Mouse (Mus musculus) kidney, postnatal 25 days (tissue): Measurements from ENCODE around the gene Prx.
A peak's percentile ranks its signal among the peaks of the same experiment; 100 is the strongest.

Experiments used
- DNase-seq, 2 experiments: peaks; one replicate each; pipeline ENCODE4 v3.0.0; 2021; ENCODE audit warnings: mixed read lengths in 2 of 2

Gene Prx

DNA sequence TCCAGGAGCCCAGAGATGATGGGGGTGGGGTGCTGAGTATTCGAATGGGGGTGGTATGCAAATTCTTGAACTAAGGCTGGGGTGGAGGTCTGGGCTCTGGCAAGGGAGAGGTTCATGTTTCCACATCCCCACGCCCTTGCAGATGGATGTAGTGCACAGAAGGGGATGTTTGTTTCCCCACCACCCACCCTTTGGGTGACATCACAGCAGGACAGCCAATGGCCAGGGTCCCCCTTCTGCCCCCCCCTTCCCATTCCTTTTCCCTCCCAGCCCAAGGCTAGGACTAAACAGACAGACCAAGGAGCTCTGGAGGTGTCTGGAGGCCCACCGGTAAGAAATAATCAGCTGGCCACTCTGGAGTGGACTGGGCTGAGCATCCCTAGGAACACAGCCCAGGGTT, at the start of gene Prx:
Prx (plus strand) TSS at position 289 of the 400 bp plus-strand sequence.
- DNase-seq = no peak

DNA sequence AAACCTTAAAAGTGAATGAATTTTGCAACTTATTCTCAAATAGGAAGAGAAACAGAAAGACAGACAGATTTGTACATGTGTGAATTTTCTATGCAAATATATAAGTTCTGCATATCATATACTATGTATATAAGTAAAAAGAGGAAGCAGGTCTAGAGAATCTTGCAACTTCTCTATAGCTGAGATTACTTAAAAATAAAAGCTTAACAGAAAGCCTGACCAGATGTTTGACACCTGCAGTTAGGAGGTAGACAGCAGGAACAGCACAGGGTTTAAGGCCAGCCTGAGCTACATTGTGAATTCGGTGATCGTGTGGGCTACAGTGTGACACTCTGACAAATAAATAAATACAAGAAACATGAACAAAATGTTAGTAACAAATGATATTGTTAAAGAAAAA, 47.8 kb upstream of the Prx start:
- no peak for DNase-seq

DNA sequence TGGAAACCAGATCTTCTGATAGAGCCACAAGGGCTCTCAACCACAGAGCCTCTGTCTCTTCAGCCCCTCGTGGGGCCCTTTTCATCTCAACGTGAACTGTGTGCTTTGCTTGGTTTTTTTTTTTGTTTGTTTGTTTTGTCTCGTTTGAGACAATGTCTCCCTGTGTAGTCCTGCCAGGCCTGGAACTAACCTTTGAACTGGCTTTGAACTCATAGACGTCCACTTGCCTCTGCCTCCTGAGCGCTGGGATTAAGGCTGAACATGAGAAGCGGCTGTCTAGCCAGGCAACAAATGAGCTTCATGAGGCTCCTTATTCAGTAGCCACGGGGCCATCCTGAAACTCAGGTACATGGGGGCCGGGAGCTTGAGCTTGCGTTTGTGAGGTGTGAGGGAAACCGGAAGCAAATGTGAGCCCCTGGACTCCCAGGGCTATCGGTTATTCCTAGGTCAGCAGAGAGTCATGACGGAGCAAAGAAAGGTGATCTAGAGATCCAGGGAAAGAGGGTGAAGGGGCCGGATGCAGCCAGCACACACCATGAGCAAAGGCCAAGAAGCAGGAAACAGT, 46.8 kb upstream of the Prx start:
- no peak for DNase-seq

DNA sequence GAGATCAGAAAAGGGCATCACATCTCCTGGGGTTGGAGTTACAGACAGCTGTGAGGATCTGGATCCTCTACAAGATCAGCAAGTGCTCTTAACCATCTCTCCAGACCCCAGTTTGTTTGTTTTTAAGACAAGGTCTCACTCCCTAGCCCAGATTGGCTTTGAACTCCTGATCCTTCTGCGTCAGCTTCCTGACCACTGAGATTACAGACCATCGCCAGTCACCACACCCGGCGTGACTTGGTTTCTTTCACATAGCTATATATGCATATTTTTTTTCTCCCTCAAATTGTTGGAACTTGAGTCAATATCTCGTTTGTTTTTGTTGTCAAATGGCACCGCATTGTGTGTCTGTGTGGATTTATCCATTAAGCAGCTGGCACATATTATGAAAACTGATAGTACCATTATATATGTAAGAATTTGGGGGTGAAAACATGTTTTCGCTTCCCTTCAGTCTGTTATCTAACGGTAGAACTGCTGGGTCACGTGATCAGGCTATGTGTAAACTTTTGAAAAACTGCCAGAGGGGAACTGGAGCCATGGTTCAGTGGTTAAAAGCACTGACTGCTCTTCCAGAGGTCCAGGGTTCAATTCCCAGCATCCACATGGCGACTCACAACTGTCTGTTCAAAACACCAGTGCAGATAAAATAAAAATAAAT, 44.5 kb upstream of the Prx start:
- DNase-seq = no peak

DNA sequence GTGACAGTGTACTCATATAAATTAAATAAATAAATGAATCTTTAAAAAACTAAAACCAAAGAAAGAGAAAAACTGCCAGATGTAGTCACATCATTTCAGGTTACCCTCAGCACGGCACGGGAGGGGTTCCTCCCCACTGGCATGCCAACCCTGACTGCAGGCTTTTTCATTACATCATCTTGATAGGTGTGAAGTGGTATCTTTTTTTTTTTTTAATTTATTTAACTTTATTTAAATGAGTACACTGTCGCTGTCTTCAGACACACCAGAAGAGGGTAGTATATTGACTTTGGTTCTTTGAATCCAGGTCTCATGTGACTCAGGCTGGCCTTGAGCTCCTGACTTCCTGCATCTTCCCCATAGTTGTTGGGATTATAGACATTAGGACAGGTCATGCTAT, 43.9 kb upstream of the Prx start:
- DNase-seq = no peak

DNA sequence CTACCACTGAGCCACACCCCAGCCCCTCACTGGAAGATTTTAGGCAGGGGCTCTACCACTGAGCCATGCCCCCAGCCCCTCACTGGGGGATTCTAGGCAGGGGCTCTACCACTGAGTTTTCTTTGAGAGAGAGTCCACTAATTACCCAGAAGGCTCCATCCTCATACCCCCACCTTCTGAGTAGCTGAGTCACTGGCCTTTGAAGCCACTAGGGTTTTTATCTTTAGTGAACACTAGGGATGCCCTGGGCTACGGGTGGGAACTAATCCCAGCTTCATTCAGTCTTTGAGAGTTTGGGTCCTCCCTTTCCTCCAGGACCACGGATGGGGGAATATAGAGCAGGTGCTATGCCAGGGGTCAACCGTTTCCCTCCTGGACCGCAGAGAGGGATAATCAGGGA, 40.5 kb upstream of the Prx start:
- no peak for DNase-seq

DNA sequence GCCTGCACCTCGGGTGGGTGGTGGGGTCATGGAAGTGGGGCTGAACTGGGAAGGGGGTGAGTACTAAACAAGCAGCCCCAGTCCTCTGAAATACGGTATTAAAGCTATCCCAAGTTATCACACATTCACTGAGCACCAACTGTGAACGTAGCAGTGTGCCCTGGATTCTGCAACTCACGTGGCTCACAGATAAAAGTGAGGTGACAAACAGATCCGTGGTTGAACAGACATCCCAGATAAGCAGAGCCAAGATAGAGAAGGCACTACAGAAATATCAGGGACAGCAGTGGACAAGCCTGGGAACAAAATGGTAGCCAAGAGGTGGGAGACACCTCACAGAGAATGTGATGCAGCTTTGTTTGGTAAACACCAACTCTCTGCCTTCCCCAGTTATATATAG, 39.5 kb upstream of the Prx start:
- DNase-seq = no peak

DNA sequence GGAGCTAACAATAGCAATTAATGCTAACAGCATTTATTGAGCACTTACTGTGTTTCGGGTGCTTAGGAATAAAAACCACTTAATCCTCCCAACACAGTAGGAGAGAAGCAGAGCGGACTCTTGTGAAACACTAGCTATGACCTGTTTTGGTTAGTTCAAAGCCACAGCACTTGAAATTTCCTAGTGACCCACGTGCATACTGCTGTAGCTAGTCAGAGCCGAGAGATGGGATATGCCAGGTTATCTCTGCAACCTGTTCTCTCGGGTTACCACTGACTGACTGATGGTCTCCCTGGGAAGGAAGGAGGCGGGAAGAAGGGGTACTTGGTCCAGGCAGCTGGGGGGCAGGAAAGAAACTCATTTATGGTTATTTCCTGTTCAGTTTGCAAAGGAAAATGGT, 38.6 kb upstream of the Prx start:
- no peak for DNase-seq

DNA sequence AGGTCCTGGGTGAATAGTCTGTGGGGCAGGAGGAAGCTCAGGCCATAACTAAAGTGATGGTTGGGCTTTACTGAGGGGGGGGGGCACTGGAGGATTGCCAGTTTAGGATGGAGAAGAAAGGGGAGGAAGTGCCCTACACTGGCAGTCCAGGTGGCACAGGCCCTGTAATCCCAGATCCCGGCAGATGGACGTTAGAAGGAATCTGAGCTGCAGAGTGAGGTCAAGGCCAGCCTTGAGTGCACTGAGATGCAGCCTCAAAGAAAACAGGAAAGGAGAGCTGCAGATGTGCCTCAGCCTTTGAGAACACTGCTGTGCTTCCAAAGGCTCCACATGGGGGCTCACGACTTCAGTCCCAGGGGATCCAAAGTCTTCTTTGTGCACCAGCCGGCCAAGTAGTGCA, 31.5 kb upstream of the Prx start:
- no peak for DNase-seq

DNA sequence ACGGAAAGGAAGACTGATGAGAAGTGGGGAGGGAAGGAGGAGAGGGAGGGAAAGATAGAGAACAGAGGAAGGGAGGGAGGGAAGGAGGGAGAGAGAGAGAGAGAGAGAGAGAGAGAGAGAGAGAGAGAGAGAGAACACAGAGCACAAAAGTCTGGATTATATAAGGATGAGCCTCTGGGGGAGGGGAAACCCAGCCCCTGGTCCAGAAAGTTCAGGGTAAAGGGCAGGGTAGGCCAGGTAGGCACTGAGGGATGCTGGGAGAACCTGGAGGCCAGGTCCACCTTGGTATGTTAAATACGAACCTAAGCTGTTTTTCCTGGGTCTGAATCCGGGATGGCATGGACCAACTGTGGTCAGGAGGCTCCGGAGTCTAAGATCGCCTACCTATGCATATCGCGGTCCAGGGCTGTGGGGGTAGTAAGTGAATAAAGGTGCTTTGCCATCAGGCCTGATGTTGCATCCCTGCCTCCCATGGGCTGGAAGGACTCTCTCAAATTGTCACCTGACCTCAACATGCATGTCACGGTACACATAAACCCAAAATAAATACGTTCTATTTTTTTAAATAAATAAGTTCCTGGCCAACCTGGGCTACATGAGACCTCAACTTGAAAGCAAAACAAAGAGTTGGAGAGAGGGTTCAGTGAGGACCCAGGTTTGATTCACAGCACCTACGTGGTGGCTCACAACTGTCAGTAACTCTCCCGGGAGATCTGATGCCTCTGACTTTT, 27.6 kb upstream of the Prx start:
- DNase-seq = peak in 1 of 2 experiments; percentile 81

DNA sequence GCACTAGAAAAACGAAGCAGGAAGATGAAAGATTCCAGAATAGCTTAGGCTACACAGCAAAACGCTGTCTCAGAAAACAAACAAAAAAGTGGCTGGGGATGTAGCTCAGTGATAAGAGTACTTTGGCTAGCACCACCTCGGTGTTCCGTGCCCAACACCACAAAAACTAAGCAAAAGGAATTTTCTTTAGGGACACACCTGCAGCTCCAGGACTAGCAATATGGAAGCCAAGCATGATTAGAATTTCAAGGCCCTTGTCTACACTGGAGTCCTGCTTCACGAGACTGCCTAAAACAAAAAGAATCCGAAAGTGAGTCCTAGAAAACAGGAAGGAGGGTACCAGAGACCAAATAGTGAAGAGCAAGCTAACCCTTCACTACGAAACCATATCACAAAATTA, 26.5 kb upstream of the Prx start:
- DNase-seq = no peak

DNA sequence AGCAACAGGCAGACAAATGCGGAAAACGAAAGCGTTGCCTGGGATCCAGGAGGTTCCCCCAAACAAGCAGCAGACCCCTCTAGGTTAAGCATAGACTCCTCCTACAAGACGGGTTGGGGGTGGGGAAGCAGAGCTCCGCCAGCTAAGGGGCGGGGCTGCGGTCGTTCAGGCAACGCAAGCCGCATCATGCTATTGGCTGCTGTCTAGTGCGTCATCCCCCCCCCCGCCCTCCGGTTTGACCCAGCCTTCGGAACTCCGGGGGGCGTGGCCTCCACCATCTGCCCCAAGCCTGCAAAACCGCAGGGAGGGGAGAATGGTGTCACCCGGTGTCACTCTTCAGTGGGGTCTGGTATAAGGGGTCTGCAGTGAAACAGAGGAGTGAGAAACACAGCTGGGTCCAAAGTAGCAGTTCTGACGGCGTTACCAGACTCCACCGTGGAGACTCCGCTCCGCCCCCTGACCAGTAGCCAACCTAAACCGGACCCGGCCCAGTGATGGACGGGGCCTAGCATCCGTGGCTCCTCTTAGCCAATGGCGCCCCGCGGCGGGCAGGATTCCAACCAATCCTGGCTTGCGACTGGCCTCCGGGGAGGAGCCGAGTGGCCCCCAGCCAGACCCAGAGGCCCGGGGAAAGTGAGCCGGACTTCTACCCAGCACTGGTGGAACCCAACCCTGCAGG, 25.8 kb upstream of the Prx start, which contains the start of gene Sertad3:
Sertad3 (plus strand) TSS at position 613 of the 679 bp plus-strand sequence.
- peak; percentile 100 for DNase-seq

DNA sequence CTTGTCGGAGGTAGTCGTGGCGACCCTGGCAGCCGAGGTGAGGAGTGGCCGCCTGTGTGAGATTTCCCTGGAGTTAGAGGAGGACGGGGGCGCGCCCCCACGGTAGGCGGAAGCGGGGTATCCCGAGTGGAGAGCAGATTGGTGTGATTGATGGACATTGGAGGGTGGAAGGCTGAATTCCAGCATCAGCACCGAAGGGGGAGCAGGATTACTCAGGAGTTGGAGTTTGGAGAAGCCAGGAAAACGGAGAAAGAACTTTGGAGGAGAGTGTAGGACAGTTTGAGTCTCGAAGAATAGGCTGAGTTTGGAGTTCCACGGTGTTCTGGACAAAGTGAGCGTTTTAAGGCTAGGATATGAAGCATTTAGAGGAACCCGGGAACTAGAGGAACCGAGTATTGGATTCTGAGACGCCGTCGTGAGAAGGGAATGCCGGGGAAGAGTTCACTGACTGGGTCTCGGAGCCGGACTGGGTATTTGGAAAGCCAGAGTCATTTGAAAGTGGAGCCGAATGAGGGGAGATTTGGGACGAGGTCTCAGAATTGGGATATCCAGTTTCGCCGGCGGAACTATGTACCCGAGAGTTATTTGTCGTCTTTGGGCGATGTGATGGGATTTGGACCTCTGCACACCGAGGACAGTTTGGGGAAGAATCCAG, 25.2 kb upstream of the Prx start:
- no peak for DNase-seq

DNA sequence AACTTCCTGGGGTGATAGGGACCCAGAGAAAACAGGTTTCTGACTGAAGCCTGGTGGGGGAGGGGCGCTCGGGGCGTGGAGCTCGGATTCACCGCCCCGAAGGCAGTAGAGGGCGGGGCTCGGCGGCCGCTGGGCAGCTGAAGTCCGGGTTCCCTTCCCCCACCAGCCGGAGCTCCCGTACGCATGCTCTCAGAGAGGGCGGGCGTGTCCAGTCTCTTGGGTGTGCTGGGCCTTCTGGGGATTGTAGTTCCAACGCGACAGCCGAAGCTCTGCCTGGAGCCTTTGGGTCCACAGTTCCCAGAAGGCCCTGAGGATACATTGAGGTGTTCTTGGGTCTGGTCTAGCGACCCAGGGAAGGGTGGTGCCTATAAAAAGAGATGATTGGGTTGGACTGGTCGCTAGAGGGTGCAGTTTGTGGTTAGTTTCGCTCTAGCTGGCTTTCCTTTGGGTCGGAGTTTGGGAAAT, 24.6 kb upstream of the Prx start:
- peak; percentile 100 for DNase-seq

DNA sequence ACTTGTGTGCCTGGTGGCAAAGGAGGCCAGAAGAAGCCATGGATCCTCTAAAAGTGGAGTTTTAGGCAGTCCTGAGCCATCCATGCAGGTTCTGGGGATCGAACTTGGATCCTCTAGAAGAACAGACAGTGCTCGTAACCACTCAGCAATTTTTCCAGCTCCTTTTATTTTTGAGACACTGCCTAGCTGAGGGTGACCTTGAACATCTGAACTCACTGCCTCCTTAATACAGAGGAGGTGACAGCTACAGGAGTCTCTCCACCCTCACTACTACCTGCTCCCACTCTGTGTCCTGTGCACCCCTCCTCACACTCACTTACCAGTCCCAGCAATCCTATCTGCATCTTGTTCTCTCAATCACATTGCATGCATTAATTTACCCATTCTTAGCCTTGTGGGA, 23.5 kb upstream of the Prx start:
- DNase-seq = no peak

DNA sequence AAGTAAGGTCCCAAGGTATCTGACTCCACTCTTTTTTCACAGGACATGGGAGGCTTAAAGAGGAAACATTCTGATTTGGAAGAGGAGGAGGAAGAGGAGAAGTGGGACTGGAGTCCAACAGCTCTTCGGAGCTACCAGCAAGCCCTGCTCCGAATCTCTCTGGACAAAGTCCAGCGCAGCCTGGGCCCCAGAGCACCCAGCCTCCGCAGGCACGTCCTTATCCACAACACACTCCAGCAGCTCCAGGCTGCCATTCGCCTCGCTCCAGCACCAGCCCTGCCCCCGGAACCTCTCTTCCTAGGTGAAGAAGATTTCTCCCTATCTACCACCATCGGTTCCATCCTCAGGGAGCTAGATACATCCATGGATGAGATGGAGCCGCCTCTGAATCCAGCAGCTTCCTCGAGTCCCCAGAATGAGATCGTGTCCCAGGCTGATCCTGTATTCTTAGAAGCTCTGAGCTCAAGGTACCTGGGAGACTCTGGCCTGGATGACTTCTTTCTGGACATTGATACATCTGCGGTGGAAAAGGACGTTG, 23.0 kb upstream of the Prx start:
- DNase-seq = peak; percentile 66 to 82

DNA sequence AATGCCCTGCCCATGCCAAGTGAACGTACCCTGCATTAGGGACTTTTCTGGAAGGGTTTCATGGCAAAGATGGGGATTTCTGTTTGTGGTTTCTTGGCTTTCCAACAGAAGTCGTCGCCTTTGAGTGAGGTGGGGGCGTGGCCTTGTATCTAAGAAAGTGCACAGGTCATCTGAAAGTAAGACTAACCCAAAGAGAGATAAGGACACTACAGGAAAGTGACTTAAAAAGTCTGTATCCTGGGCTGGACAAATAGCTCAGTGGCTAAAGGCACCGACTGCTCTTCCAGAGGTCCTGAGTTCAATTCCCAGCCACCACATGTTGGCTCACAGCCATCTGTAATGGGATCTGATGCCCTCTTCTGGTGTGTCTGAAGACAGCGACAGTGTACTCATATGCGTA, 20.6 kb upstream of the Prx start:
- DNase-seq = no peak

DNA sequence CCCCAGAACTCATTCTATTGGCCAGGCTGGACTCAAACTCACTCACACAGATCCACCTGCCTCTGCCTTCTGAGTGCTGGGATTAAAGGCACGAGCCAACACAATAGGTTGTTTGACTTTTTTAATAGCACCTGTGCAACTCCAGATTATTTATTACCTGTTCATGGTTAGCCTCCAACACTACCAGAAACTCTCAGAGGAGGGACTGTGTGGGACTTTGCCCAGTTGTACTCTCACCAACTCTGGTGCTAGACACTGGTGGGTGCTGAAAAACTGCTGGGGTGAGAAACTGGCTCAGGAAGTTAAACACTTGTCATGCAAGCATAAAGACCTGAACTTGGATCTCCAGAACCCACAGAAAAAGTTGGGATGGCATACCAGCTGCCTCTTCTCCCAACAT, 19.4 kb upstream of the Prx start:
- peak; percentile 58 to 81 for DNase-seq

DNA sequence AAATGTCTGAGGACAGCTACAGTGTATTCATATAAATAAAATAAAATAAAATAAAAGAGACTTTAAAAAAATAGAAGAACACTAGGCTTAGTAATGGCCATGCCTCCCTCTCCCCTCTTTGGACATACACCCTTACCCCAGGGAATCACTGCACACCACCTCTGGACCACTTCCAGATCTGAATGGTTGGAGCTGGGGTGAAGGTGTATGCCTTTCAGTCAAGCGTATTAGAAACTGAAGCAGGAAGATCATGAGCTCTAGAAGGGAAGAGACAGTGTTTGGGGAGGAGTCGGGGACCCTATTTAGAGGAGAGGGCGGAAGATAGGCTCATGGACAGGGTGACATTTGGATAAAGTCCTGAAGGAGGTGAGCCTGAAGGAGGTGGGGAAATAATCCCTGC, 18.6 kb upstream of the Prx start:
- DNase-seq = peak in 1 of 2 experiments; percentile 37

DNA sequence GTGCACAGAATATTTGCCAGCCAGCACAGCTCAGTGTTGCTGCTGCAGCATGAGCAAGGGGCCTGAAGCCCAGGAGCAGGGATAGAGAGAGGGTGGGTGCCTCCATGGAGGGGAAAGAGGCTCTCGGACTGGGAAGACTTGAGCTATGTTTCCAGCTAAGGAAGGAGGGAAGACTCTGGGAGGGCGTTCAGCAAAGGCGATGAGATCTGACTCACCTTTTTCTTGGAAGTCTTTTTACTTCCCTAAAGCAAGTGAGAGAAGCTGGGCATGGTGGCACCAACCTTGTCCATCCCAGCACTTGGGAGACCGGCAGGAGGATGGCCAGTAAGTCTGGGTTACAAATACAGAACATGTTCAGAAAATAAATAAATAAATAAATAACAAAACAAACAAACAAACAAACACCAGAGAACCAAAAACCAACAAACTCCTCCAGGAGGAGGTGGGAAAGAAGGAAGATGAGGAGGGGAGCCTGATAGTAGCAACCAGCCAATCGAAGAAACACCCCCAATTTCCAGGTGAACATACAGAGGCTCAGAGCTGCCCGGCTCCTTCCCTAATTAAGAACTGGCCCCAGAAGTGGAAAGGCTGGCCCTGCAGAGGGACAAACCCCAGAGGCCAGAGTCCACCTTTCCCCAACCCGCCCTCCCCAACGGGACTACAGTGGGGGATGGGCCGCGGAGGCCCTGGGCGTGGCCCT, 18.0 kb upstream of the Prx start:
- no peak for DNase-seq

DNA sequence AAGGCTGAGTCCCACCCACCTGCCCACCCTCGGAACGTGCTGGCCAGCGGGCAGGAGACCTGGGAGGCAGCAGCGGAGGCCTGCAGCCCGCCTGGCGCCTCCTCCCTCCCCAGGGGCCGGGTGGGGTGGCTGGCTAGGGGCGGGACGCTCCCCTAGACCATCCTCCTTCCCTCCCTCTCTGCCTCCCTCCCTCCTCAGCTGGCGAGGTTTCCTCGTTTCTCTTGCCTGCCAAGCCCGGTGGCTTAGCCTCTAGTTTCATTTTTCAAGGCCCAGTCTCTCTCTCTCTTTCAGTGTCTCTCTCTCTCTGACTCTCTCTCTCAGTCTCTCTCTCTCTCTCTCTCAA, 17.5 kb upstream of the Prx start:
- peak; percentile 94 to 98 for DNase-seq

DNA sequence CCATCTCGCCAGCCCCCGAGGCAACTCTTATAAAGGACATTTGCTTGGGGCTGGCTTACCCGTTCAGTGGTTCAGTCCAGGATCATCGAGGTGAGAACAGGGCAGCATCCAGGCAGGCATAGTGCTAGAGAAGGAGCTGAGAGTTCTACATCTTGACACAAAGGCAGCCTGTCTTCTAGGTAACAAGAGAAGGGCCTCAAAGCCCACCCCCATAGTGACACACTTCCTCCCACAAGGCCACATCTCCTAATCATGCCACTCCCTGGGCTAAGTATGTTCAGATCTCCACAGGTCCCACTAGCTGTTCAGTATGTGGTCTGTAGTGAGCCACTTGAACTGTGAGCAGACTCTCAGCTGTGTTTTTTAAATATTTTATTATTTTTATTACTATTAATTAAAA, 15.3 kb upstream of the Prx start:
- no peak for DNase-seq
